Mouse (Mus musculus): ENCODE results near the gene Cfdp1.

GRCm38 (mm10) chr8:111779690-111780089 is 74.4 kb downstream of the Cfdp1 start:
- no peak for TF ChIP-seq CTCF (IDR thresholded peaks at IDR 0.05; ENCODE audit: borderline replicate concordance, insufficient read depth, low read depth, low read length)
- no peak for TF ChIP-seq POLR2A (IDR thresholded peaks at IDR 0.05; ENCODE audit: borderline replicate concordance, insufficient read depth, low read length)
